18 mouse cellular contexts compared by ENCODE assay signal in genomic region chr14:78132368-78133052, GRCm38 (mm10). TPM values are rescaled to one million over a fixed set of nuclear protein-coding genes. Genes with fewer than 3 reads are reported as not detected.
A peak's percentile ranks its signal among the peaks of the same experiment; 100 is the strongest.
DNase-seq lines count a peak whose midpoint lies in the region; ATAC-seq lines count a peak whose summit lies in the region.
"Had no signal": no experiment of that assay in that cellular context is flagged by ENCODE, and none has a peak within 500 bp of the region (broad histone marks: within the 10 kb centered on the region; RNA-seq: fewer than 3 reads in every experiment).

No protein-coding gene starts in this region.

- H3K27me3 ChIP-seq in neural tube, embryonic 12.5 days (replicated peaks): no peaks in the 10 kb centered on the region
- no peaks in the 10 kb centered on the region for H3K27me3 ChIP-seq in forebrain, embryonic 15.5 days
- no peaks in the 10 kb centered on the region for H3K27me3 ChIP-seq in hindbrain, embryonic 16.5 days (replicated peaks; ENCODE audit: control insufficient read depth, insufficient read depth, low read length)
- H3K27me3 ChIP-seq in neural tube, embryonic 15.5 days (replicated peaks): no peaks in the 10 kb centered on the region
- H3K27me3 ChIP-seq: lung, embryonic 15.5 days; neural tube, embryonic 13.5 days had no signal

- no peak for DNase-seq in neural tube, embryonic 10.5 days (ENCODE audit: extremely low spot score, low spot score)
- no peak for DNase-seq in lung, postnatal 36 days
- DNase-seq: cerebellum, adult 2 months; heart, adult 2 months; kidney, adult 11 months; kidney, postnatal 25 days had no signal

- 0 out of 2 replicates have a peak, but pooled peaks have one; percentile 41 for ATAC-seq in neural tube, embryonic 12.5 days (ENCODE audit: low FRiP score, low read depth)
- ATAC-seq in forebrain, embryonic 15.5 days (replicated peaks): peak; percentile 92
- peak; percentile 88 for ATAC-seq in hindbrain, embryonic 16.5 days
- peak; percentile 57 for ATAC-seq in neural tube, embryonic 15.5 days (ENCODE audit: low FRiP score)
- no peak for ATAC-seq in erythroid progenitor cell, adult 5-6 weeks (replicated peaks; ENCODE audit: low FRiP score, poor library complexity, severe bottlenecking)

- H3K27ac ChIP-seq in neural tube, embryonic 12.5 days: no peak overlapping the region
- peak overlapping the region; percentile 42; the same call in 1 of the 2 replicates for H3K27ac ChIP-seq in forebrain, embryonic 15.5 days (replicated peaks)
- no peak overlapping the region; the same call in 1 of the 2 replicates for H3K27ac ChIP-seq in hindbrain, embryonic 16.5 days (ENCODE audit: low read depth, low read length)
- no peak overlapping the region for H3K27ac ChIP-seq in neural tube, embryonic 15.5 days (replicated peaks)
- H3K27ac ChIP-seq: heart, adult 2 months; lung, embryonic 15.5 days; neural tube, embryonic 13.5 days had no signal

- H3K9ac ChIP-seq in neural tube, embryonic 12.5 days: no peak overlapping the region
- H3K9ac ChIP-seq in forebrain, embryonic 15.5 days (replicated peaks): no peak overlapping the region
- H3K9ac ChIP-seq in hindbrain, embryonic 16.5 days (ENCODE audit: low read depth, low read length): no peak overlapping the region
- no peak overlapping the region for H3K9ac ChIP-seq in neural tube, embryonic 15.5 days (replicated peaks)
- H3K9ac ChIP-seq: lung, embryonic 15.5 days; neural tube, embryonic 13.5 days had no signal

- H3K4me2 ChIP-seq in neural tube, embryonic 12.5 days (replicated peaks): no peak overlapping the region
- H3K4me2 ChIP-seq in forebrain, embryonic 15.5 days (replicated peaks): no peak overlapping the region
- H3K4me2 ChIP-seq in hindbrain, embryonic 16.5 days (ENCODE audit: low read length): no peak overlapping the region
- H3K4me2 ChIP-seq in neural tube, embryonic 15.5 days: no peak overlapping the region
- H3K4me2 ChIP-seq: liver, embryonic 11.5 days; lung, embryonic 15.5 days; neural tube, embryonic 13.5 days had no signal

- H3K4me3 ChIP-seq in neural tube, embryonic 12.5 days: no peak overlapping the region
- no peak overlapping the region for H3K4me3 ChIP-seq in forebrain, embryonic 15.5 days
- H3K4me3 ChIP-seq in hindbrain, embryonic 16.5 days (ENCODE audit: low read length): no peak overlapping the region
- H3K4me3 ChIP-seq in neural tube, embryonic 15.5 days (replicated peaks): no peak overlapping the region
- H3K4me3 ChIP-seq: heart, adult 2 months; lung, embryonic 15.5 days; neural tube, embryonic 13.5 days had no signal

- no peaks in the 10 kb centered on the region for H3K9me3 ChIP-seq in neural tube, embryonic 12.5 days
- H3K9me3 ChIP-seq in forebrain, embryonic 15.5 days: no peaks in the 10 kb centered on the region
- 0 out of 2 replicates have a peak, but pooled peaks cover 3% of the 10 kb centered on the region for H3K9me3 ChIP-seq in hindbrain, embryonic 16.5 days (ENCODE audit: control insufficient read depth, low read length)
- 0 out of 2 replicates have a peak, but pooled peaks cover 4% of the 10 kb centered on the region for H3K9me3 ChIP-seq in neural tube, embryonic 15.5 days (replicated peaks)
- H3K9me3 ChIP-seq: lung, embryonic 15.5 days had no signal

- H3K4me1 ChIP-seq in neural tube, embryonic 12.5 days: peaks cover 4% of the 10 kb centered on the region; the same call in 1 of the 2 replicates
- H3K4me1 ChIP-seq in forebrain, embryonic 15.5 days: peaks cover 15% of the 10 kb centered on the region
- H3K4me1 ChIP-seq in hindbrain, embryonic 16.5 days (ENCODE audit: control insufficient read depth, insufficient read depth, low read depth, low read length): peaks cover 7% of the 10 kb centered on the region
- H3K4me1 ChIP-seq in neural tube, embryonic 15.5 days: peaks cover 7% of the 10 kb centered on the region
- H3K4me1 ChIP-seq: lung, embryonic 15.5 days had no signal

- 30% methylated on average over 5 of the region's 5 CpGs for WGBS in neural tube, embryonic 12.5 days
- WGBS in forebrain, embryonic 15.5 days: 6% methylated on average over 5 of the region's 5 CpGs
- WGBS in hindbrain, embryonic 16.5 days: 19% methylated on average over 5 of the region's 5 CpGs
- 16% methylated on average over 5 of the region's 5 CpGs for whole genome bisulfite sequencing in neural tube, embryonic 15.5 days

- H3K36me3 ChIP-seq in neural tube, embryonic 12.5 days: no peaks in the 10 kb centered on the region
- no peaks in the 10 kb centered on the region for H3K36me3 ChIP-seq in forebrain, embryonic 15.5 days
- no peaks in the 10 kb centered on the region for H3K36me3 ChIP-seq in hindbrain, embryonic 16.5 days (ENCODE audit: control insufficient read depth, insufficient read depth, low read length)
- H3K36me3 ChIP-seq in neural tube, embryonic 15.5 days: no peaks in the 10 kb centered on the region
- H3K36me3 ChIP-seq: lung, embryonic 15.5 days; neural tube, embryonic 13.5 days had no signal

RNA-seq across cellular contexts. Expression of gene Fam216b, which starts 43.7 kb away (rescaled TPM):
- polyA plus RNA-seq in neural tube, embryonic 12.5 days (2016; fragmentation: Nextera tagmentation; extraction: Ambion mirVana): not detected in 2 replicates
- polyA plus RNA-seq in forebrain, embryonic 15.5 days (2015; fragmentation: Nextera tagmentation; extraction: Ambion mirVana): 0.45 and 0.85 TPM in 2 replicates
- polyA plus RNA-seq in hindbrain, embryonic 16.5 days (2015; fragmentation: Nextera tagmentation; extraction: Ambion mirVana): 2.1 and 2.5 TPM in 2 replicates
- polyA plus RNA-seq in neural tube, embryonic 15.5 days (2015; fragmentation: Nextera tagmentation; extraction: Ambion mirVana): 1.1 and 1.2 TPM in 2 replicates
- not detected in 2 replicates for total RNA-seq in erythroid progenitor cell, adult 5-6 weeks (2015; ENCODE audit: low replicate concordance)
- total RNA-seq in erythroid progenitor cell, adult 5-6 weeks (2017; ENCODE audit: low replicate concordance): not detected in 2 replicates
- total RNA-seq: gastrocnemius, adult 8-10 months; heart, adult 2 months; heart, postnatal 25 days had no signal
- polyA plus RNA-seq: liver, embryonic 11.5 days; small intestine, adult 2 months; stomach, embryonic 14.5 days had no signal
